Mouse (Mus musculus): Measurements from ENCODE around the gene Rnf115. TPM values are rescaled to one million over a fixed set of nuclear protein-coding genes. Genes with fewer than 3 reads are reported as not detected.

The Rnf115 gene
- polyA plus RNA-seq, 2 experiments, result 27.1 to 46.4 TPM

- H3K27me3 ChIP-seq (ENCODE audit: control insufficient read depth, insufficient read depth, low read length), result no peaks in the 10 kb centered on the region
- DNase-seq (ENCODE audit: low spot score) (peak; percentile 67), ATAC-seq (ENCODE audit: low FRiP score, low read depth) (no peak; the same call in 1 of the 2 replicates)
- H3K9ac ChIP-seq (ENCODE audit: low read depth, low read length, severe bottlenecking), result no peak overlapping the region
- 10% methylated on average over 9 of the region's 9 CpGs for WGBS
- H3K9me3 ChIP-seq (ENCODE audit: control insufficient read depth, low read length), result no peaks in the 10 kb centered on the region
- H3K4me2 ChIP-seq (replicated peaks; ENCODE audit: low read depth, low read length, severe bottlenecking), result peak overlapping the region; percentile 32
- TF ChIP-seq POLR2A (IDR thresholded peaks at IDR 0.05; ENCODE audit: borderline replicate concordance, extremely low read depth, insufficient read depth, insufficient read length), result no peak
- peaks cover 12% of the 10 kb centered on the region for H3K4me1 ChIP-seq (ENCODE audit: control insufficient read depth, insufficient read depth, low read length)
- H3K36me3 ChIP-seq (ENCODE audit: control insufficient read depth, insufficient read depth, low read length), result no peaks in the 10 kb centered on the region
- H3K27ac ChIP-seq (replicated peaks; ENCODE audit: low read depth, low read length), result no peak overlapping the region
- no peak overlapping the region for H3K4me3 ChIP-seq (replicated peaks; ENCODE audit: low read length)
Measured at GRCm38 (mm10) chr3:96813106-96813505, 85.6 kb downstream of the Rnf115 start.

- DNase-seq (ENCODE audit: low spot score) (peak; percentile 13), ATAC-seq (ENCODE audit: low FRiP score, low read depth) (no peak)
- Histone ChIP-seq H3K9ac (ENCODE audit: low read depth, low read length, severe bottlenecking) (no peak overlapping the region), H3K4me3 (replicated peaks; ENCODE audit: low read length) (no peak overlapping the region), H3K36me3 (ENCODE audit: control insufficient read depth, insufficient read depth, low read length) (no peaks in the 10 kb centered on the region), H3K4me2 (replicated peaks; ENCODE audit: low read depth, low read length, severe bottlenecking) (0 out of 2 replicates have a peak overlapping the region, but pooled peaks have one; percentile 10), H3K27me3 (ENCODE audit: control insufficient read depth, insufficient read depth, low read length) (no peaks in the 10 kb centered on the region), H3K9me3 (ENCODE audit: control insufficient read depth, low read length) (no peaks in the 10 kb centered on the region), H3K4me1 (ENCODE audit: control insufficient read depth, insufficient read depth, low read length) (peaks cover 12% of the 10 kb centered on the region), H3K27ac (replicated peaks; ENCODE audit: low read depth, low read length) (no peak overlapping the region)
- 38% methylated on average over 7 of the region's 7 CpGs for WGBS
- TF ChIP-seq POLR2A (IDR thresholded peaks at IDR 0.05; ENCODE audit: borderline replicate concordance, extremely low read depth, insufficient read depth, insufficient read length), result no peak
Measured at GRCm38 (mm10) chr3:96813591-96814244, 86.3 kb downstream of the Rnf115 start.

- H3K4me3 ChIP-seq (replicated peaks; ENCODE audit: low read length), result no peak overlapping the region
- no peaks in the 10 kb centered on the region for H3K9me3 ChIP-seq (ENCODE audit: control insufficient read depth, low read length)
- H3K4me1 ChIP-seq (ENCODE audit: control insufficient read depth, insufficient read depth, low read length), result peaks cover 10% of the 10 kb centered on the region
- WGBS, result 32% methylated on average over 6 of the region's 6 CpGs
- H3K36me3 ChIP-seq (ENCODE audit: control insufficient read depth, insufficient read depth, low read length), result no peaks in the 10 kb centered on the region
- no peak overlapping the region for H3K4me2 ChIP-seq (replicated peaks; ENCODE audit: low read depth, low read length, severe bottlenecking)
- H3K27me3 ChIP-seq (ENCODE audit: control insufficient read depth, insufficient read depth, low read length), result no peaks in the 10 kb centered on the region
- DNase-seq (ENCODE audit: low spot score) (no peak), ATAC-seq (ENCODE audit: low FRiP score, low read depth) (no peak)
- no peak overlapping the region for H3K27ac ChIP-seq (replicated peaks; ENCODE audit: low read depth, low read length)
- TF ChIP-seq POLR2A (IDR thresholded peaks at IDR 0.05; ENCODE audit: borderline replicate concordance, extremely low read depth, insufficient read depth, insufficient read length), result no peak
- H3K9ac ChIP-seq (ENCODE audit: low read depth, low read length, severe bottlenecking), result no peak overlapping the region
Measured at GRCm38 (mm10) chr3:96814342-96814741, 86.9 kb downstream of the Rnf115 start.

GRCm38 (mm10) chr3:96820116-96820915, 92.9 kb downstream of the Rnf115 start:
- H3K9me3 ChIP-seq (ENCODE audit: control insufficient read depth, low read length), result no peaks in the 10 kb centered on the region
- WGBS, result 67% methylated on average over 6 of the region's 6 CpGs
- H3K27me3 ChIP-seq (ENCODE audit: control insufficient read depth, insufficient read depth, low read length), result no peaks in the 10 kb centered on the region
- no peak overlapping the region for H3K4me2 ChIP-seq (replicated peaks; ENCODE audit: low read depth, low read length, severe bottlenecking)
- TF ChIP-seq POLR2A (IDR thresholded peaks at IDR 0.05; ENCODE audit: borderline replicate concordance, extremely low read depth, insufficient read depth, insufficient read length), result no peak
- H3K4me1 ChIP-seq (ENCODE audit: control insufficient read depth, insufficient read depth, low read length), result no peaks in the 10 kb centered on the region
- no peak overlapping the region for H3K9ac ChIP-seq (ENCODE audit: low read depth, low read length, severe bottlenecking)
- DNase-seq (ENCODE audit: low spot score) (no peak), ATAC-seq (ENCODE audit: low FRiP score, low read depth) (no peak)
- no peak overlapping the region for H3K4me3 ChIP-seq (replicated peaks; ENCODE audit: low read length)
- no peak overlapping the region for H3K27ac ChIP-seq (replicated peaks; ENCODE audit: low read depth, low read length)
- no peaks in the 10 kb centered on the region for H3K36me3 ChIP-seq (ENCODE audit: control insufficient read depth, insufficient read depth, low read length)

DNA sequence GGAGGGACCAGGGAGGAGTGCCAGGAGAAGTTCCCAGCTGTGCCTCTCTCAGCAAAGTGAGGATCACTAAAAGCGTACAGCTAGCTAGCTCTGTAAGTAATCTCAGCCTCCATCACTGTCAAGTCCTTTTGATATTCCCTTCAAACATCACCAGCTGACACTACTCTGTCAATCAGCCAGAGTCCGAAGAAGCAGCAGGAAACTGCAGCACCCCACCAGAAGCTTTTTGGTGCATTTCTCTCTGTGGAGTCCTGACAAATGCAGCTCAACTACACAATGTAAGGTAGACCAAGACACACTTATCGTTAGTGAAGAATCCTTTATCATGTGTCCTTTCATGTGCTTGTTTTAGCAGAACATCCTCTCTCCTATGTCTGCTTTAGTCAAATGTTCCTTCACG, 94.1 kb downstream of the Rnf115 start:
- no peak for ATAC-seq (ENCODE audit: low FRiP score, low read depth)
- TF ChIP-seq POLR2A (IDR thresholded peaks at IDR 0.05; ENCODE audit: borderline replicate concordance, extremely low read depth, insufficient read depth, insufficient read length), result no peak
- Histone ChIP-seq H3K4me3 (replicated peaks; ENCODE audit: low read length) (no peak overlapping the region), H3K36me3 (ENCODE audit: control insufficient read depth, insufficient read depth, low read length) (no peaks in the 10 kb centered on the region), H3K4me2 (replicated peaks; ENCODE audit: low read depth, low read length, severe bottlenecking) (no peak overlapping the region), H3K9me3 (ENCODE audit: control insufficient read depth, low read length) (no peaks in the 10 kb centered on the region), H3K27ac (replicated peaks; ENCODE audit: low read depth, low read length) (no peak overlapping the region), H3K4me1 (ENCODE audit: control insufficient read depth, insufficient read depth, low read length) (no peaks in the 10 kb centered on the region), H3K9ac (ENCODE audit: low read depth, low read length, severe bottlenecking) (no peak overlapping the region), H3K27me3 (ENCODE audit: control insufficient read depth, insufficient read depth, low read length) (no peaks in the 10 kb centered on the region)
- WGBS, result 96% methylated on average over 4 of the region's 4 CpGs
- no peak for DNase-seq (ENCODE audit: low spot score)

Data from limb, embryonic 14.5 days (tissue).